Mouse (Mus musculus) ES-E14 (cell line): ENCODE data around the gene Zfp692. TPM values are rescaled to one million over a fixed set of nuclear protein-coding genes. Genes with fewer than 3 reads are reported as not detected.

Experiments used
- DNase-seq: peaks from one replicate; pipeline ENCODE4 v3.0.0-alpha.2; 2013; ENCODE audit warnings: low read depth, low spot score
- H3K27ac ChIP-seq: 2 replicates; pipeline ENCODE4 v1.5.1; 2012; ENCODE audit warnings: low read depth, mild to moderate bottlenecking, low read length, moderate library complexity, mixed read lengths; ENCODE audit not compliant: poor library complexity, insufficient read depth, severe bottlenecking
- H3K36me3 ChIP-seq: 2 replicates; pipeline ENCODE4 v1.6.1; 2012; ENCODE audit warnings: mild to moderate bottlenecking, low read length, moderate library complexity, mixed read lengths; ENCODE audit not compliant: control insufficient read depth, poor library complexity, insufficient read depth, severe bottlenecking
- H3K4me1 ChIP-seq, 2 experiments: fragments of 150-350 bp in 1 of 2; sonication (generic) in 1 of 2; 2 replicates each; pipeline ENCODE4 v1.6.1; 2012; ENCODE audit warnings: low read length in 2 of 2, mild to moderate bottlenecking in 1 of 2, mixed read lengths in 1 of 2; ENCODE audit not compliant: control insufficient read depth in 2 of 2, insufficient read depth in 2 of 2, poor library complexity in 1 of 2
- H3K4me3 ChIP-seq, 2 experiments: fragments of 150-350 bp in 1 of 2; sonication (generic) in 1 of 2; 2 replicates each; pipeline ENCODE4 v1.5.1; 2012; ENCODE audit warnings: low read length in 2 of 2, low read depth in 1 of 2, mild to moderate bottlenecking in 1 of 2, mixed read lengths in 1 of 2; ENCODE audit not compliant: insufficient read depth in 1 of 2, poor library complexity in 1 of 2, severe bottlenecking in 1 of 2
- H3K9ac ChIP-seq: 2 replicates; pipeline ENCODE4 v1.6.1; 2012; ENCODE audit warnings: low read depth, mild to moderate bottlenecking, low read length, mixed read lengths; ENCODE audit not compliant: poor library complexity, insufficient read depth, severe bottlenecking
- H3K9me3 ChIP-seq: fragments of 150-350 bp; sonication (generic); 2 replicates; pipeline ENCODE4 v1.6.1; 2012; ENCODE audit warnings: low read depth, mild to moderate bottlenecking, low read length; ENCODE audit not compliant: control insufficient read depth, insufficient read depth
- CHD2 ChIP-seq: IDR thresholded peaks from 2 replicates; pipeline ENCODE4 v1.6.1; 2014; ENCODE audit warnings: mild to moderate bottlenecking, low read depth, low read length, inconsistent platforms
- HCFC1 ChIP-seq: IDR thresholded peaks from 2 replicates; pipeline ENCODE4 v1.6.1; 2012; ENCODE audit warnings: low read length, inconsistent platforms, borderline replicate concordance; ENCODE audit not compliant: insufficient read depth
- MAFK ChIP-seq: IDR thresholded peaks from 2 replicates; pipeline ENCODE4 v1.6.1; 2014; ENCODE audit warnings: mild to moderate bottlenecking, low read depth, low read length, inconsistent platforms; ENCODE audit not compliant: insufficient read depth
- ZC3H11A ChIP-seq: IDR thresholded peaks from 2 replicates; pipeline ENCODE4 v1.6.1; 2012; ENCODE audit warnings: low read depth, mild to moderate bottlenecking, inconsistent platforms, low read length, borderline replicate concordance
- ZNF384 ChIP-seq: IDR thresholded peaks from 2 replicates; pipeline ENCODE4 v1.6.1; 2012; ENCODE audit warnings: low read depth, low read length, inconsistent platforms
- in situ Hi-C, 2 experiments: fragments of 600-800 bp; cut with MboI; formaldehyde crosslinking; loops; one replicate each; pipeline ENCODE4 v1.15.1; 2025; ENCODE audit warnings: low sequenced_read_pairs in 2 of 2, inconsistent platforms in 1 of 2; ENCODE audit not compliant: unreplicated experiment in 2 of 2
- total RNA-seq: library from RNA; depleted of rRNA; stranded (reverse); fragments of 300-350 nt; gene quantifications from 2 replicates; pipeline ENCODE4 v1.2.3, GENCODE M21; 2012

Zfp692 gene
- total RNA-seq, 1 experiment, result 28.0 TPM

DNA sequence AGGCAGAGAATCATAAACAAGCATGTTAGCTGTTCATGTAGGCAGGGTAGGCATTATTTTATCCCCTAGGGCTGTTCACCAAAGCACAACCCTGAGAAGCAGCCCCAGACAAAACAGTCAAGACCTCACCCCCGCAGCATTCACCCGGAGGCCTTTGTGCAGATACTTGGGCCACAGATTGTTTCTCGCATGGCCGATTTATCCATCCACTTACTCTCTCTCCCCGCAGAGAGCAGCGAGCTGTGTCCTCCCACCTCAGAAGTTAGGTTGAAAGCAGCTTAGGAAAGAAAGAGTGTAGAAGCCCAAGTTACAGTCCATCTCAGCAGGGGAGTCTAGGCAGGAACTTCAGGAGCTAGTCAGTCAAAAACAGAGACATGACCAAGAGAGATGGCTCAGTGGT, 9.5 kb upstream of the Zfp692 start:
- no peaks in the 10 kb centered on the region for H3K36me3 ChIP-seq
- no peaks in the 10 kb centered on the region for H3K9me3 ChIP-seq
- DNase-seq, result no peak
- no peak overlapping the region for H3K27ac ChIP-seq
- TF ChIP-seq ZNF384, result no peak
- TF ChIP-seq CHD2, result no peak
- TF ChIP-seq ZC3H11A, result no peak
- no peak for TF ChIP-seq HCFC1
- no peak for TF ChIP-seq MAFK
- in situ Hi-C loops, result no loop called here
- H3K4me3 ChIP-seq, result no peak overlapping the region
- H3K9ac ChIP-seq, result no peak overlapping the region
- no peaks in the 10 kb centered on the region for H3K4me1 ChIP-seq

DNA sequence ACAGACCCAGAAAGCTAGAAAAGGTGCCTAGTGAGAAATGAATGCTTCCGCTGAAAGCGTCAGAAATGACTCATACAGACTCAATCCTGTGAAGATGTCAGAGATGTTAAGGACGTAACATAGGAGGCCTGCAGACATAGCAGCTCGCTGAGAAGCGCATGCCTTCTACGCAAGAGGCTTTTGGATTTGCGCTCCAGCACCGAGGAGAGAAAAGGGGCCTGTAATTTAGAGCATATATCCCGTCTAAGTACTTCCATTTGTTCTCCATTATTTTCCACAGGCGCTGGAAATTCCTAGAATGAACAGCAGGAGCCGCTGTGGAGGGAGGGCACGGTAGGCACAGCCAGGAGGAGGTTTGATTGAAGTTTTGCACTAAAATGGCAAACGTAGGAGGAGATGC, 5.8 kb upstream of the Zfp692 start:
- peak overlapping the region in 1 of 2 experiments; percentile 70; a peak in 3 of 4 replicates for H3K4me3 ChIP-seq
- H3K9ac ChIP-seq, result no peak overlapping the region
- DNase-seq, result peak; percentile 49
- H3K27ac ChIP-seq, result no peak overlapping the region
- no peaks in the 10 kb centered on the region for H3K9me3 ChIP-seq
- in situ Hi-C loops, result no loop called here
- H3K4me1 ChIP-seq, result no peaks in the 10 kb centered on the region
- no peak for TF ChIP-seq CHD2
- no peak for TF ChIP-seq ZNF384
- TF ChIP-seq HCFC1, result no peak
- TF ChIP-seq ZC3H11A, result no peak
- no peak for TF ChIP-seq MAFK
- no peaks in the 10 kb centered on the region for H3K36me3 ChIP-seq

DNA sequence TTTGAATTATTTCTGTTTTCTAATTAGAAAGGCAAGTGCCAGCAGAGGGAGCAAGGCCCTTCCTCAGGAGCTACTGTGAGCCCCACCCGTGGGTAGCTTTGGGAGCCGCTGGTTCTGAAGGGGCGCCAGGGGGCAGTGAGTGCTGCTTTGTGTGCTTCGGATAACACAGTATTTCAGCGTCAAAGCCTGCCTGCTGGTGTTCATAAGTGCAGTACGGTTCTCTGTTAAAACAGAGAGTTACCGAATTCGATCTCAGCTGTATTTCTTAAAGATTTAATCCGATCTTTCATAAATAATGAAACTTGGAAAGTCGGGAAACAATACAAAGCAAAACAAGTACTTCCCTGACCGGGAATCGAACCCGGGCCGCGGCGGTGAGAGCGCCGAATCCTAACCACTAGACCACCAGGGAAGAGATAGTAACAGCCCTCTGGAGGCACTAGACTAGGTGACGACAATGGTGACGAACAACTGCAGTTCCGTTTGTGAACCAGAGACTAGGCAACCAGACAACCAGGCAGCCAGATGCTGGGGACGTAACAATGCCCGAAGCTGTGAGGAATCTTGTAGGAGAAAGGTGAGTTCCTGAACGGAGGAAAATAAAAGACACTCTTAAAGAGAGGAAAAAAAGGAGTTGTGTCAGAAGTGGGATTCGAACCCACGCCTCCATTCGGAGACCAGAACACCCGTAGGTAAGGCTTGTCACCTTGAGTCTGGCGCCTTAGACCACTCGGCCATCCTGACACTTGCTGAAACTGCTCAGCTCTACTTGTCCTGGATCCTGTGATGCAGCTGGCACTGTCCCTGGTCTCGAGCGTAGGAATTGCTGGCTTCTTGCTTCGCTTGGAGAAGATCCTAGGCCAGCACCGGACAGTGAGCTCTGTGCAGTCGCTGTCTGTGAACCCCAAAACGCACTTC, 4.8 kb upstream of the Zfp692 start:
- H3K9me3 ChIP-seq, result no peaks in the 10 kb centered on the region
- DNase-seq, result peak; percentile 97
- TF ChIP-seq MAFK, result peak; percentile 81
- peak; percentile 64; the same call in 1 of the 2 replicates for TF ChIP-seq HCFC1
- TF ChIP-seq CHD2, result no peak
- no peak for TF ChIP-seq ZNF384
- H3K4me3 ChIP-seq, result peak overlapping the region; percentile 70 to 71
- H3K27ac ChIP-seq, result no peak overlapping the region; the same call in 1 of the 2 replicates
- no peaks in the 10 kb centered on the region for H3K36me3 ChIP-seq
- in situ Hi-C loops, result no loop called here
- 0 out of 4 replicates have a peak, but pooled peaks cover 0 to 2% of the 10 kb centered on the region in 2 experiments for H3K4me1 ChIP-seq
- peak overlapping the region; percentile 64 for H3K9ac ChIP-seq

DNA sequence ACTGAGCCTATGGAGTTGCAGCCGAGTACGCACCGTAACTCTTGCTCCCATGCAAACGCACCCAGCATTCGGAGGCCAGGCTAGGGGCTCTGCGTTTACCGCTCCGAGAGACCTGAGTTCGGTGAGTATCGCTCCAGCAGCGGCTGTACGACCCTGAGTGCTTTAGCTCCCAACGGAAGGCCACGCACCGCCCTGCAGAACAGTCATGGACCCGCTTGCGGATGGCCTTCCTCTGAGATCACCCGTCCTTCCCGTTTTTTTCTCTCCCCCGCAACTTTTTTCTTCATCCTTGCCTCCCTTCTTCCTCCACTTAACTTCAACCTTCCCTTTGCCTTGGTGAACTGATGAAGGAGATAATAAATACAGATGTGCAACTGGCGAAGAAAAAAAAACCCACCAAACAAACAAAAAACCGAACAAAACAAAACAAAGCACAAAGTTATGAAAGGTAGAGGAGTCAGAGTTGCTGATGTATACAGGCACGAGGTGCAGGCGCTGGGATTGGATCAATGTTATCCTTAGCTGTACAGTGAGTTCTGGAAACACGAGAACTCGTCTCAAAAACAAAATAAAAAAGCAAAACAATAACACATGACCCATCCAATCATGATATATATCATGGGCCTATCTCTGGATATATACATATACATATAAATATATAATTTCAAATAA, 4.0 kb upstream of the Zfp692 start:
- peak overlapping the region; percentile 50 for H3K9ac ChIP-seq
- H3K4me3 ChIP-seq, result peak overlapping the region; percentile 70 to 71
- no peak for DNase-seq
- no peaks in the 10 kb centered on the region for H3K36me3 ChIP-seq
- in situ Hi-C loops, result no loop called here
- H3K4me1 ChIP-seq, result peaks cover 2 to 3% of the 10 kb centered on the region in 2 experiments; a peak in 1 of 4 replicates
- no peak overlapping the region for H3K27ac ChIP-seq
- TF ChIP-seq MAFK (no peak), ZC3H11A (no peak), HCFC1 (no peak), CHD2 (no peak), ZNF384 (no peak)
- no peaks in the 10 kb centered on the region for H3K9me3 ChIP-seq
